Mouse (Mus musculus) heart, embryonic 12.5 days (tissue): ENCODE data around the gene Slc4a2. TPM values are rescaled to one million over a fixed set of nuclear protein-coding genes. Genes with fewer than 3 reads are reported as not detected.

ENCODE experiments used
- ATAC-seq: fragments of 200-750 bp; cut with Nextera tagmentation; 2 replicates; pipeline ENCODE4 v1.8.0; 2017; ENCODE audit warnings: moderate TSS enrichment, moderate library complexity; ENCODE audit not compliant: insufficient number of reproducible peaks, low FRiP score
- H3K27ac ChIP-seq: fragments of 300-500 bp; sonication (generic); 2 replicates; pipeline ENCODE4 v1.5.1; 2016; ENCODE audit warnings: mild to moderate bottlenecking, moderate library complexity; ENCODE audit not compliant: poor library complexity, severe bottlenecking
- H3K27me3 ChIP-seq: fragments of 300-500 bp; sonication (generic); replicated peaks from 2 replicates; pipeline ENCODE4 v1.6.1; 2016; ENCODE audit warnings: mild to moderate bottlenecking, moderate library complexity
- H3K36me3 ChIP-seq: fragments of 300-500 bp; sonication (generic); 2 replicates; pipeline ENCODE4 v1.6.1; 2016; ENCODE audit warnings: mild to moderate bottlenecking, moderate library complexity
- H3K4me1 ChIP-seq: fragments of 300-500 bp; sonication (generic); replicated peaks from 2 replicates; pipeline ENCODE4 v1.6.1; 2016; ENCODE audit warnings: mild to moderate bottlenecking
- H3K4me2 ChIP-seq: fragments of 300-500 bp; sonication (generic); 2 replicates; pipeline ENCODE4 v1.6.1; 2016; ENCODE audit warnings: mild to moderate bottlenecking, moderate library complexity
- H3K4me3 ChIP-seq: fragments of 300-500 bp; sonication (generic); 2 replicates; pipeline ENCODE4 v1.5.1; 2016; ENCODE audit warnings: mild to moderate bottlenecking
- H3K9ac ChIP-seq: fragments of 300-500 bp; sonication (generic); 2 replicates; pipeline ENCODE4 v1.6.1; 2016; ENCODE audit warnings: mild to moderate bottlenecking, moderate library complexity
- H3K9me3 ChIP-seq: fragments of 300-500 bp; sonication (generic); replicated peaks from 2 replicates; pipeline ENCODE4 v1.6.1; 2016; ENCODE audit warnings: mild to moderate bottlenecking, moderate library complexity
- WGBS: fragments of 180-500 bp; shearing (Covaris S2); methylation state at CpG from one replicate; pipeline ENCODE4 v1.1.7; 2016; 5-methylcytosine and 5-hydroxymethylcytosine counted together
- polyA plus RNA-seq: library from polyadenylated mRNA; unstranded; fragments of >200 nt; fragmentation: Nextera tagmentation; extraction: Ambion mirVana; gene quantifications from 2 replicates; pipeline ENCODE4 v1.2.1, GENCODE M21; 2016

Slc4a2 gene
- polyA plus RNA-seq, 1 experiment from 2014 or later = 31.1 TPM

- H3K9me3 ChIP-seq = no peaks in the 10 kb centered on the region
- no peak overlapping the region for H3K27ac ChIP-seq
- H3K27me3 ChIP-seq = no peaks in the 10 kb centered on the region
- 26% methylated on average over 12 of the region's 12 CpGs for WGBS
- peak overlapping the region; percentile 80 for H3K4me2 ChIP-seq
- peaks cover 49% of the 10 kb centered on the region for H3K4me1 ChIP-seq
- H3K9ac ChIP-seq = 0 out of 2 replicates have a peak overlapping the region, but pooled peaks have one; percentile 11
- ATAC-seq = no peak
- H3K4me3 ChIP-seq = 0 out of 2 replicates have a peak overlapping the region, but pooled peaks have one; percentile 76
- H3K36me3 ChIP-seq = peaks cover 32% of the 10 kb centered on the region
Observed at GRCm38 (mm10) chr5:24427285-24427633, 3.6 kb downstream of the Slc4a2 start.

GRCm38 (mm10) chr5:24427981-24428402 is 4.4 kb downstream of the Slc4a2 start:
- Histone ChIP-seq H3K4me1 (peaks cover 43% of the 10 kb centered on the region), H3K9ac (peak overlapping the region; percentile 50; the same call in 1 of the 2 replicates), H3K27me3 (no peaks in the 10 kb centered on the region), H3K4me3 (no peak overlapping the region), H3K9me3 (no peaks in the 10 kb centered on the region), H3K27ac (no peak overlapping the region), H3K36me3 (peaks cover 39% of the 10 kb centered on the region), H3K4me2 (peak overlapping the region; percentile 80)
- ATAC-seq = no peak
- WGBS = 13% methylated on average over 15 of the region's 15 CpGs

GRCm38 (mm10) chr5:24428596-24428995 is 5.0 kb downstream of the Slc4a2 start:
- 15% methylated on average over 9 of the region's 9 CpGs for WGBS
- ATAC-seq = no peak
- Histone ChIP-seq H3K27me3 (no peaks in the 10 kb centered on the region), H3K4me1 (peaks cover 46% of the 10 kb centered on the region), H3K27ac (no peak overlapping the region), H3K4me3 (no peak overlapping the region), H3K9me3 (no peaks in the 10 kb centered on the region), H3K4me2 (peak overlapping the region; percentile 80), H3K36me3 (peaks cover 45% of the 10 kb centered on the region), H3K9ac (peak overlapping the region; percentile 50)

- no peak for ATAC-seq
- Histone ChIP-seq H3K9ac (no peak overlapping the region), H3K36me3 (peaks cover 95% of the 10 kb centered on the region), H3K27me3 (no peaks in the 10 kb centered on the region), H3K4me3 (no peak overlapping the region), H3K4me2 (no peak overlapping the region), H3K9me3 (no peaks in the 10 kb centered on the region), H3K4me1 (peaks cover 12% of the 10 kb centered on the region), H3K27ac (no peak overlapping the region)
- WGBS = 86% methylated on average over 8 of the region's 8 CpGs
Observed at GRCm38 (mm10) chr5:24433993-24434392, 10.4 kb downstream of the Slc4a2 start.

GRCm38 (mm10) chr5:24441187-24441586 is 17.6 kb downstream of the Slc4a2 start:
- no peak overlapping the region for H3K9ac ChIP-seq
- peaks cover 77% of the 10 kb centered on the region for H3K36me3 ChIP-seq
- no peak for ATAC-seq
- 92% methylated on average over 8 of the region's 8 CpGs for WGBS
- no peaks in the 10 kb centered on the region for H3K27me3 ChIP-seq
- peaks cover 17% of the 10 kb centered on the region for H3K4me1 ChIP-seq
- H3K4me2 ChIP-seq = no peak overlapping the region
- H3K9me3 ChIP-seq = no peaks in the 10 kb centered on the region
- H3K27ac ChIP-seq = no peak overlapping the region
- no peak overlapping the region for H3K4me3 ChIP-seq

- no peaks in the 10 kb centered on the region for H3K27me3 ChIP-seq
- no peaks in the 10 kb centered on the region for H3K9me3 ChIP-seq
- ATAC-seq = no peak
- no peak overlapping the region for H3K4me3 ChIP-seq
- no peak overlapping the region for H3K9ac ChIP-seq
- peaks cover 68% of the 10 kb centered on the region for H3K36me3 ChIP-seq
- H3K4me1 ChIP-seq = peaks cover 17% of the 10 kb centered on the region
- 84% methylated on average over 9 of the region's 9 CpGs for WGBS
- H3K4me2 ChIP-seq = no peak overlapping the region
- no peak overlapping the region for H3K27ac ChIP-seq
Observed at GRCm38 (mm10) chr5:24442029-24442428, 18.4 kb downstream of the Slc4a2 start.

- Histone ChIP-seq H3K27ac (no peak overlapping the region), H3K4me2 (no peak overlapping the region; the same call in 1 of the 2 replicates), H3K4me1 (peaks cover 22% of the 10 kb centered on the region), H3K9ac (no peak overlapping the region), H3K9me3 (no peaks in the 10 kb centered on the region), H3K4me3 (no peak overlapping the region), H3K36me3 (peaks cover 60% of the 10 kb centered on the region), H3K27me3 (no peaks in the 10 kb centered on the region)
- 91% methylated on average over 7 of the region's 7 CpGs for WGBS
- ATAC-seq = no peak
Observed at GRCm38 (mm10) chr5:24443204-24443603, 19.6 kb downstream of the Slc4a2 start.

GRCm38 (mm10) chr5:24443927-24444326 is 20.3 kb downstream of the Slc4a2 start:
- Histone ChIP-seq H3K9ac (peak overlapping the region; percentile 99), H3K27ac (no peak overlapping the region; the same call in 1 of the 2 replicates), H3K4me3 (peak overlapping the region; percentile 92), H3K9me3 (no peaks in the 10 kb centered on the region), H3K27me3 (no peaks in the 10 kb centered on the region), H3K4me2 (peak overlapping the region; percentile 92), H3K36me3 (peaks cover 54% of the 10 kb centered on the region), H3K4me1 (peaks cover 22% of the 10 kb centered on the region)
- WGBS = 82% methylated on average over 12 of the region's 12 CpGs
- no peak for ATAC-seq

GRCm38 (mm10) chr5:24444746-24445427 is 21.2 kb downstream of the Slc4a2 start, which contains the start of gene Fastk:
TSS of gene Fastk (minus strand) at chr5:24445287.
- Histone ChIP-seq H3K4me1 (peaks cover 22% of the 10 kb centered on the region), H3K27ac (peak within 1 kb of the TSS; percentile 96), H3K36me3 (peaks cover 44% of the 10 kb centered on the region), H3K4me3 (peak within 1 kb of the TSS; percentile 92), H3K9me3 (no peaks in the 10 kb centered on the region), H3K27me3 (no peaks in the 10 kb centered on the region), H3K9ac (peak within 1 kb of the TSS; percentile 99), H3K4me2 (peak within 1 kb of the TSS; percentile 92)
- peak; percentile 91 for ATAC-seq
- under 1% methylated on average over 60 of the region's 60 CpGs for WGBS

- no peaks in the 10 kb centered on the region for H3K9me3 ChIP-seq
- H3K27ac ChIP-seq = peak overlapping the region; percentile 96
- no peak for ATAC-seq
- peaks cover 38% of the 10 kb centered on the region for H3K36me3 ChIP-seq
- peak overlapping the region; percentile 99 for H3K9ac ChIP-seq
- H3K4me2 ChIP-seq = peak overlapping the region; percentile 92
- no peaks in the 10 kb centered on the region for H3K27me3 ChIP-seq
- 53% methylated on average over 20 of the region's 20 CpGs for WGBS
- H3K4me1 ChIP-seq = peaks cover 22% of the 10 kb centered on the region
- peak overlapping the region; percentile 92 for H3K4me3 ChIP-seq
Observed at GRCm38 (mm10) chr5:24445428-24446080, 21.9 kb downstream of the Slc4a2 start.

GRCm38 (mm10) chr5:24446630-24447029 is 23.0 kb downstream of the Slc4a2 start:
- Histone ChIP-seq H3K9me3 (no peaks in the 10 kb centered on the region), H3K4me2 (peak overlapping the region; percentile 83; the same call in 1 of the 2 replicates), H3K27me3 (no peaks in the 10 kb centered on the region), H3K36me3 (peaks cover 27% of the 10 kb centered on the region), H3K4me3 (no peak overlapping the region), H3K9ac (no peak overlapping the region), H3K4me1 (peaks cover 27% of the 10 kb centered on the region), H3K27ac (no peak overlapping the region)
- 82% methylated on average over 7 of the region's 7 CpGs for WGBS
- ATAC-seq = no peak
